Mouse (Mus musculus): ENCODE data around the gene Uhrf1bp1. TPM values are rescaled to one million over a fixed set of nuclear protein-coding genes. Genes with fewer than 3 reads are reported as not detected.

Gene Uhrf1bp1
- polyA plus RNA-seq, 1 experiment, result 17.0 TPM

DNA sequence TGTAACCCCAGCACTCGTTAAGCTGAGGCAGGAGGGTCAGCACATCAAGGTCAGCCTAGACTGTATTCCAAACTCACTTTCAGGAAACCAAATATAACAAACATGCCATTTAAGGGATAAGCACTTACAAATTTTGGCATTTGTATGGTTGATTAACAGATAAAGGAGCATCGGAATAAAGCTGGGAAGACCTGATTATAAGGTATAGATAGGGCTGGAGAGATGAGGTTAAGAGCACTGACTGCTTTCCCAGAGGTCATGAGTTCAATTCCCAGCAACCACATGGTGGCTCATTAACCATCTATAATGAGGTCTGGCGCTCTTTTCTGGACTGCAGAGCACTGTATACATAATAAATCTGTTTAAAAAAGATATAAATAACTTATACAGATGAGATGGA, 17.3 kb downstream of the Uhrf1bp1 start:
- Histone ChIP-seq H3K4me1 (ENCODE audit: control insufficient read depth, insufficient read depth, low read length) (peaks cover 2% of the 10 kb centered on the region), H3K36me3 (ENCODE audit: control insufficient read depth, insufficient read depth, low read length) (no peaks in the 10 kb centered on the region), H3K27ac (ENCODE audit: control insufficient read depth, insufficient read depth, low read depth, low read length) (no peak overlapping the region), H3K27me3 (ENCODE audit: control insufficient read depth, insufficient read depth, low read length) (no peaks in the 10 kb centered on the region), H3K4me3 (ENCODE audit: control insufficient read depth, low read depth, low read length) (peak overlapping the region; percentile 13)
- TF ChIP-seq POLR2A (IDR thresholded peaks at IDR 0.05; ENCODE audit: control insufficient read depth, low read depth, low read length) (no peak), CTCF (IDR thresholded peaks at IDR 0.05; ENCODE audit: control insufficient read depth, insufficient read depth, insufficient replicate concordance, low read depth, low read length) (no peak)

DNA sequence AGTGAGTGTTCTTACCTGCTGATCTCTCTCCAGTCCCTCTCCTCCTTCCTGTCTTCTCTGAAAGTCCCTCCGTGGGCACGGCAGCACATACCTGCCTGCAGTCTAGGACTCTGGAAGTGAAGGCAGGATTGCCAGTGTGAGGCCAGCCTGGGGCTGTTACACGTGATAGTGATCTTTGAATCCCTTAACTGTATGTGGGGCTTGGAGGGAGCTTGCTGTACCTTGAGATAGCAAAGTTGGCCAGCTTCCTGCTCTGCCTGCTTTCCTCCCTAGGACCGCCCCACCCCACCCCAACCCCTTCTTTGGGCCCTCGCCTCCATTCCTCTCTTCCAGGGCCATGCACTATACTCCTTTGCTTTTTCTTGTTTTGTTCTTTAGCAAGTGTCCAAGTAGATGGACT, 18.3 kb downstream of the Uhrf1bp1 start:
- TF ChIP-seq POLR2A (IDR thresholded peaks at IDR 0.05; ENCODE audit: control insufficient read depth, low read depth, low read length) (no peak), CTCF (IDR thresholded peaks at IDR 0.05; ENCODE audit: control insufficient read depth, insufficient read depth, insufficient replicate concordance, low read depth, low read length) (no peak)
- Histone ChIP-seq H3K27me3 (ENCODE audit: control insufficient read depth, insufficient read depth, low read length) (no peaks in the 10 kb centered on the region), H3K4me1 (ENCODE audit: control insufficient read depth, insufficient read depth, low read length) (peaks cover 2% of the 10 kb centered on the region), H3K27ac (ENCODE audit: control insufficient read depth, insufficient read depth, low read depth, low read length) (no peak overlapping the region), H3K4me3 (ENCODE audit: control insufficient read depth, low read depth, low read length) (no peak overlapping the region), H3K36me3 (ENCODE audit: control insufficient read depth, insufficient read depth, low read length) (no peaks in the 10 kb centered on the region)

- H3K27ac ChIP-seq (ENCODE audit: control insufficient read depth, insufficient read depth, low read depth, low read length), result no peak overlapping the region
- no peaks in the 10 kb centered on the region; the same call in 1 of the 2 replicates for H3K4me1 ChIP-seq (ENCODE audit: control insufficient read depth, insufficient read depth, low read length)
- H3K4me3 ChIP-seq (ENCODE audit: control insufficient read depth, low read depth, low read length), result no peak overlapping the region
- H3K36me3 ChIP-seq (ENCODE audit: control insufficient read depth, insufficient read depth, low read length), result no peaks in the 10 kb centered on the region
- no peak for TF ChIP-seq POLR2A (IDR thresholded peaks at IDR 0.05; ENCODE audit: control insufficient read depth, low read depth, low read length)
- TF ChIP-seq CTCF (IDR thresholded peaks at IDR 0.05; ENCODE audit: control insufficient read depth, insufficient read depth, insufficient replicate concordance, low read depth, low read length), result no peak
- H3K27me3 ChIP-seq (ENCODE audit: control insufficient read depth, insufficient read depth, low read length), result no peaks in the 10 kb centered on the region
Observed at GRCm38 (mm10) chr17:27881518-27881917, 25.3 kb downstream of the Uhrf1bp1 start.

DNA sequence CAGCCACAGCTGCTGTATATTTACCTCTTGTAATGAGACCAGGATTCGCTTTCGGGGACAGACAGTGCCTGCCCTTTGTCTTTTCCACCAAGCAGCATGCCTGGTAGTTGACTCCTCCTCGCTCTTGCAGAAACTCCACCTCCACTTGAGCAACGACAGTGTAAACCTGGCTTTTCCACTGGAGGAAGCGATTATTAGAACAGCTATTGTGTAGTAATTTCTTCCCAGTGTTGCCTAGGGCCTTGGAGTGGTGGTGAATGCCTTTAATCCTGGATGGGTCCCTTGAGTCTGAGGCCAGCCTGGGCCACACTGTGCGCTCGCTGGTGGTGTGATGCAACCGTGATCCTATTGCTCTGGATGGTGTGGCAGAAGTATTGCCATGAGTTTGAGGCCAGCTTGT, 26.9 kb downstream of the Uhrf1bp1 start:
- no peaks in the 10 kb centered on the region for H3K27me3 ChIP-seq (ENCODE audit: control insufficient read depth, insufficient read depth, low read length)
- no peaks in the 10 kb centered on the region for H3K36me3 ChIP-seq (ENCODE audit: control insufficient read depth, insufficient read depth, low read length)
- no peak overlapping the region for H3K4me3 ChIP-seq (ENCODE audit: control insufficient read depth, low read depth, low read length)
- no peak for TF ChIP-seq POLR2A (IDR thresholded peaks at IDR 0.05; ENCODE audit: control insufficient read depth, low read depth, low read length)
- TF ChIP-seq CTCF (IDR thresholded peaks at IDR 0.05; ENCODE audit: control insufficient read depth, insufficient read depth, insufficient replicate concordance, low read depth, low read length), result no peak
- H3K4me1 ChIP-seq (ENCODE audit: control insufficient read depth, insufficient read depth, low read length), result no peaks in the 10 kb centered on the region; the same call in 1 of the 2 replicates
- H3K27ac ChIP-seq (ENCODE audit: control insufficient read depth, insufficient read depth, low read depth, low read length), result no peak overlapping the region

GRCm38 (mm10) chr17:27883994-27884393, 27.8 kb downstream of the Uhrf1bp1 start:
- Histone ChIP-seq H3K4me1 (ENCODE audit: control insufficient read depth, insufficient read depth, low read length) (no peaks in the 10 kb centered on the region; the same call in 1 of the 2 replicates), H3K36me3 (ENCODE audit: control insufficient read depth, insufficient read depth, low read length) (no peaks in the 10 kb centered on the region), H3K4me3 (ENCODE audit: control insufficient read depth, low read depth, low read length) (no peak overlapping the region), H3K27ac (ENCODE audit: control insufficient read depth, insufficient read depth, low read depth, low read length) (no peak overlapping the region), H3K27me3 (ENCODE audit: control insufficient read depth, insufficient read depth, low read length) (no peaks in the 10 kb centered on the region)
- TF ChIP-seq POLR2A (IDR thresholded peaks at IDR 0.05; ENCODE audit: control insufficient read depth, low read depth, low read length) (no peak), CTCF (IDR thresholded peaks at IDR 0.05; ENCODE audit: control insufficient read depth, insufficient read depth, insufficient replicate concordance, low read depth, low read length) (no peak)

DNA sequence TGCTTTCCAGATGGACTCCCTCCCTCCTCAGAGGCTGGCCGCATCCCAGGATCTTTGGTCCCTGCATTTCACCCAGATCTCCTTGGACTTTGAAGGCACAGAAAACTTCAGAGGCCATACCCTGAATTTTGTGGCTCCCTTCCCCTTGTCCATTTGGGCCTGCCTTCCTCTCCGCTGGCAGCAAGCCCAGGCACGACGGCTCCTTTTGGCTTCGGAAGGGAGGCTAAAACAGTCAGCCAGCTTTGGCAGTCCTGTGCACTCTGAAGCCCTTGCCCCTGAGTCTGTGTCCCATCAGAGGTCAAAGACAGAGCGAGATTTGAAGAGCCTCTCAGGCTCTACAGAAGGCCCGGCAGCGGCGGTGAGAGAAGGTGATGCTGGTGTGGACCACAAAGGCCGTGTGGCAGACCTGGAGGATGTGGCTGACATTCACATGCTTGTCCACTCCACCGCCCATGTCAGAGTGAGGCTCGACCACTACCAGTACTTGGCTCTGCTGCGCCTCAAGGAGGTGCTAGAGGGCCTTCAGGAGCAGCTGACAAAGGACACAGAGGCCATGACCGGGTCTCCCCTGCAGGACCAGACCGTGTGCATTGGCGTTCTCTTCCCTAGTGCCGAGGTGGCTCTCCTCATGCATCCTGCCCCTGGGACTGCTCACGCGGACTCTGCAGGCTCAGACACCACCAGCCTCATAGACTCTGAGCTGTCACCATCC, 30.4 kb downstream of the Uhrf1bp1 start:
- no peak overlapping the region for H3K27ac ChIP-seq (ENCODE audit: control insufficient read depth, insufficient read depth, low read depth, low read length)
- peak; percentile 16; the same call in 1 of the 2 replicates for TF ChIP-seq CTCF (IDR thresholded peaks at IDR 0.05; ENCODE audit: control insufficient read depth, insufficient read depth, insufficient replicate concordance, low read depth, low read length)
- no peak for TF ChIP-seq POLR2A (IDR thresholded peaks at IDR 0.05; ENCODE audit: control insufficient read depth, low read depth, low read length)
- no peaks in the 10 kb centered on the region for H3K4me1 ChIP-seq (ENCODE audit: control insufficient read depth, insufficient read depth, low read length)
- H3K36me3 ChIP-seq (ENCODE audit: control insufficient read depth, insufficient read depth, low read length), result no peaks in the 10 kb centered on the region
- H3K4me3 ChIP-seq (ENCODE audit: control insufficient read depth, low read depth, low read length), result no peak overlapping the region
- H3K27me3 ChIP-seq (ENCODE audit: control insufficient read depth, insufficient read depth, low read length), result no peaks in the 10 kb centered on the region

GRCm38 (mm10) chr17:27907512-27908205, 51.4 kb downstream of the Uhrf1bp1 start:
- Histone ChIP-seq H3K27me3 (ENCODE audit: control insufficient read depth, insufficient read depth, low read length) (no peaks in the 10 kb centered on the region), H3K36me3 (ENCODE audit: control insufficient read depth, insufficient read depth, low read length) (peaks cover 2% of the 10 kb centered on the region), H3K4me1 (ENCODE audit: control insufficient read depth, insufficient read depth, low read length) (peaks cover 16% of the 10 kb centered on the region), H3K4me3 (ENCODE audit: control insufficient read depth, low read depth, low read length) (peak overlapping the region; percentile 97), H3K27ac (ENCODE audit: control insufficient read depth, insufficient read depth, low read depth, low read length) (peak overlapping the region; percentile 70)
- TF ChIP-seq CTCF (IDR thresholded peaks at IDR 0.05; ENCODE audit: control insufficient read depth, insufficient read depth, insufficient replicate concordance, low read depth, low read length) (no peak), POLR2A (IDR thresholded peaks at IDR 0.05; ENCODE audit: control insufficient read depth, low read depth, low read length) (peak; percentile 77)

Measured in testis, adult 2 months (tissue).